Mouse (Mus musculus) heart, postnatal 0 days (tissue): Measurements from ENCODE around the gene Agpat1.

Source experiments
- CTCF ChIP-seq: IDR thresholded peaks from 2 replicates; pipeline ENCODE4 v1.5.1; 2016; ENCODE audit warnings: antibody characterized with exemption, control low read depth, low read depth
- EP300 ChIP-seq: IDR thresholded peaks from 2 replicates; pipeline ENCODE4 v1.6.1; 2016; ENCODE audit warnings: antibody characterized with exemption, low read depth

DNA sequence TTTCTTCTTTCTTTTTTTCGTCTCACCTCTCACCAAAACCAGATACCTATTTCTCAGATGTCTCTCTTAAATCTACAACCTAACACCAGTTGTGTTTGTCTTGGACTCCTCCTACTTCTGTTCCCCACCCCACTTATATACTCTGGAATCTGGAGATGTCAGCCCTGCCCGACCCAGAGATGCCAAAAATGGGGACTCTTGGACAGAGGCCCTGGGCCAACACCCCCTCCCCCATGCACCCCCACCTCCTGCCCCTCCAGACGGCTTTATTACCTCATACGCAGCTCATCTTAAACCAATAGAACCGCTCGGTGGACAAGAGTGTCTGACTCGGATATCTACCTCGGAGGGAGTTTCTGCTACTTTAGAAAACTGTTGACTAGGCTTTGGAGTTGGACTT lies 8.0 kb upstream of the Agpat1 start:
- TF ChIP-seq CTCF = no peak
- no peak for TF ChIP-seq EP300
